In the genomic region with DNA sequence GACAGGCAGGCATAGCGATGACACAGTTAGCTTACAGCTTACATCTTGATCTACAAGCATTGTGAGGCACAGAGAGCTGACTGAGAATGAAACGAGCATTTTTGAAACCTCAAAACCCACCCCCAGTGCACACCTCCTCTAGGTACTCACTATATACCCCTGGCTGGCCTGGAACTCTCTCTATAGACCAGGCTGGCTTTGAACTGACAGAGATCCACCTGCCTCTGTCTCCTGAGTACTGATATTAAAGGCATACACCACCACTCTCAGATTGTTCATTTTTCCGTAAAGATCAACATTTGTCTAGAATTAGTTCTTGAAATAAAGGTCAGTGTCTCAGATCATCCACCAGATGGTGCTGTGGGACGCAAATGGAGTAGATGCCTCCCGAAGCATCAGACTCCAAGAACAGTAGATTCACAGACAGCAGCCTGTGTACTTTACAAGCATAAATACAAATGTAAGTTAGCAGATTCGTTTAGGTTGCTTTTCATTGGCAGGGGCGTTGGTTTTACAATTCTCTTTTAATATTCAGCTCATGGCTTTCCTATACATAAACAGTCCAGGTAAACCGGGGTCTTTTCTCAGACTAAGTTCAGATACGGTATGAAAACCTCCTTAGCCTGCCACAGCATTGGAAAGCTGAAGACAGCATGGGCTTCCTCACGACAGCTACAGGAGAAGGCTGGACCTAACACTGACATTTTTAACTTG, we compare ENCODE assay signal across 8 mouse cellular contexts. TPM values are rescaled to one million over a fixed set of nuclear protein-coding genes. Genes with fewer than 3 reads are reported as not detected.
DNase-seq lines count a peak whose midpoint lies in the region; ATAC-seq and TF ChIP-seq lines count a peak whose summit lies in the region.

No protein-coding gene starts in this region.

- peak overlapping the region; percentile 26; the same call in 1 of the 2 replicates for H3K9ac ChIP-seq in forebrain, postnatal 0 days
- peak overlapping the region; percentile 8; the same call in 1 of the 2 replicates for H3K9ac ChIP-seq in hindbrain, embryonic 15.5 days

- TF ChIP-seq CTCF in forebrain, postnatal 0 days (IDR thresholded peaks at IDR 0.05; ENCODE audit: low read depth) = peak; percentile 93

- H3K27me3 ChIP-seq in forebrain, postnatal 0 days (ENCODE audit: insufficient read depth, low read length) = no peaks in the 10 kb centered on the region
- no peaks in the 10 kb centered on the region for H3K27me3 ChIP-seq in hindbrain, embryonic 15.5 days
- H3K27me3 ChIP-seq in megakaryocyte, embryonic 14.5 days (replicated peaks) = peaks cover 36% of the 10 kb centered on the region

- H3K27ac ChIP-seq in forebrain, postnatal 0 days (ENCODE audit: low read depth, low read length) = no peak overlapping the region
- H3K27ac ChIP-seq in hindbrain, embryonic 15.5 days (replicated peaks) = 0 out of 2 replicates have a peak overlapping the region, but pooled peaks have one; percentile 35

- peak; percentile 84 for DNase-seq in heart, adult 11 months
- DNase-seq in heart, postnatal 25 days (ENCODE audit: low spot score) = no peak
- peak; percentile 72 for DNase-seq in cerebellum, adult 8-10 months
- DNase-seq in forebrain, postnatal 0 days = peak; percentile 85
- peak; percentile 69 to 73 for DNase-seq in left cerebral cortex, postnatal 10 days (ENCODE audit: extremely low spot score in 1 of 2, low spot score in 2 of 2)
- peak; percentile 66 for DNase-seq in right cerebral cortex, postnatal 4 days

- intact Hi-C loops in heart, postnatal 25 days (cut with DNase I) = loop anchor here (5.0 to 10.0 kb wide), 2 partner anchors 195 to 862 kb away; partner anchors contain the start of genes Cops2 and Galk2
- intact Hi-C loops in left cerebral cortex, postnatal 10 days (cut with DNase I) = loop anchor here (2.0 to 10.0 kb wide), 4 partner anchors 71 to 862 kb away; partner anchors contain the start of gene Fgf7

- peak overlapping the region; percentile 8; the same call in 1 of the 2 replicates for H3K4me3 ChIP-seq in forebrain, postnatal 0 days (ENCODE audit: low read depth, low read length)
- H3K4me3 ChIP-seq in hindbrain, embryonic 15.5 days = peak overlapping the region; percentile 21
- H3K4me3 ChIP-seq in megakaryocyte, embryonic 14.5 days (replicated peaks) = peak overlapping the region; percentile 65

- no peaks in the 10 kb centered on the region for H3K36me3 ChIP-seq in forebrain, postnatal 0 days (ENCODE audit: insufficient read depth)
- no peaks in the 10 kb centered on the region for H3K36me3 ChIP-seq in hindbrain, embryonic 15.5 days
- H3K36me3 ChIP-seq in megakaryocyte, embryonic 14.5 days (replicated peaks; ENCODE audit: low read length) = no peaks in the 10 kb centered on the region

- ATAC-seq in forebrain, postnatal 0 days = peak; percentile 90
- ATAC-seq in hindbrain, embryonic 15.5 days (ENCODE audit: low FRiP score, low read depth) = peak; percentile 84

- H3K4me1 ChIP-seq in forebrain, postnatal 0 days (ENCODE audit: insufficient read depth) = no peaks in the 10 kb centered on the region
- H3K4me1 ChIP-seq in hindbrain, embryonic 15.5 days (replicated peaks) = peaks cover 10% of the 10 kb centered on the region
- peaks cover 17% of the 10 kb centered on the region for H3K4me1 ChIP-seq in megakaryocyte, embryonic 14.5 days

- peak overlapping the region; percentile 33 for H3K4me2 ChIP-seq in forebrain, postnatal 0 days (ENCODE audit: low read depth)
- H3K4me2 ChIP-seq in hindbrain, embryonic 15.5 days = peak overlapping the region; percentile 51

- H3K9me3 ChIP-seq in forebrain, postnatal 0 days (ENCODE audit: low read length) = no peaks in the 10 kb centered on the region
- H3K9me3 ChIP-seq in hindbrain, embryonic 15.5 days = no peaks in the 10 kb centered on the region
- H3K9me3 ChIP-seq in megakaryocyte, embryonic 14.5 days = peaks cover 5% of the 10 kb centered on the region

- WGBS in forebrain, postnatal 0 days = 13% methylated on average over 10 of the region's 10 CpGs
- WGBS in hindbrain, embryonic 15.5 days = 15% methylated on average over 10 of the region's 10 CpGs

RNA-seq across cellular contexts. Expression of gene Eid1, which starts 12.9 kb away (rescaled TPM):
- 10 to 100 TPM; 51.3 to 55.2 TPM for total RNA-seq in heart, postnatal 25 days (2021)
- total RNA-seq in forebrain, postnatal 0 days (2014; rRNA removed) = 575 and 636 TPM in 2 replicates
- 454 and 459 TPM in 2 replicates for polyA plus RNA-seq in forebrain, postnatal 0 days (2015; fragmentation: Nextera tagmentation; extraction: Ambion mirVana)
- 371 and 409 TPM in 2 replicates for polyA plus RNA-seq in hindbrain, embryonic 15.5 days (2015; fragmentation: Nextera tagmentation; extraction: Ambion mirVana)
- 100 to 1,000 TPM; 428 to 443 TPM for total RNA-seq in left cerebral cortex, postnatal 10 days (2021)
- 4.4 and 37.5 TPM in 2 replicates for polyA plus RNA-seq in megakaryocyte, embryonic 14.5 days (2012; ENCODE audit: insufficient read depth, low replicate concordance)

RNA-seq across cellular contexts. Expression of gene Cep152, which starts 35.1 kb away (rescaled TPM):
- 1 to 10 TPM; 1.4 to 1.8 TPM for total RNA-seq in heart, postnatal 25 days (2021)
- total RNA-seq in forebrain, postnatal 0 days (2014; rRNA removed) = 2.2 and 2.4 TPM in 2 replicates
- 0.92 and 1.4 TPM in 2 replicates for polyA plus RNA-seq in forebrain, postnatal 0 days (2015; fragmentation: Nextera tagmentation; extraction: Ambion mirVana)
- 3.1 TPM in 2 replicates for polyA plus RNA-seq in hindbrain, embryonic 15.5 days (2015; fragmentation: Nextera tagmentation; extraction: Ambion mirVana)
- total RNA-seq in left cerebral cortex, postnatal 10 days (2021) = 1 to 10 TPM; 1.8 to 2.0 TPM
- polyA plus RNA-seq in megakaryocyte, embryonic 14.5 days (2012; ENCODE audit: insufficient read depth, low replicate concordance) = 0.47 and 0.58 TPM in 2 replicates

Comparison
In these comparisons a context has a peak if more than half of its experiments do, and no peak if none do; other contexts are left out.
1. H3K4me3 ChIP-seq: peak in every context shown above with its lines; median percentile 65 in megakaryocyte, embryonic 14.5 days; 21 in hindbrain, embryonic 15.5 days; 8 in forebrain, postnatal 0 days.
2. RNA of gene Eid1, which starts 12.9 kb away (total RNA-seq): 575 to 636 TPM in forebrain, postnatal 0 days and 428 to 443 TPM in left cerebral cortex, postnatal 10 days; 51.3 to 55.2 TPM in heart, postnatal 25 days; every median in the first group is over 4 times any median in the second.